Mouse (Mus musculus): ENCODE data around the gene Tcf25.
"Not testable (repeated sequence)": the region's sequence is repeated elsewhere in the genome, so short reads cannot be mapped to it uniquely, and the experiment has no call there.

DNA sequence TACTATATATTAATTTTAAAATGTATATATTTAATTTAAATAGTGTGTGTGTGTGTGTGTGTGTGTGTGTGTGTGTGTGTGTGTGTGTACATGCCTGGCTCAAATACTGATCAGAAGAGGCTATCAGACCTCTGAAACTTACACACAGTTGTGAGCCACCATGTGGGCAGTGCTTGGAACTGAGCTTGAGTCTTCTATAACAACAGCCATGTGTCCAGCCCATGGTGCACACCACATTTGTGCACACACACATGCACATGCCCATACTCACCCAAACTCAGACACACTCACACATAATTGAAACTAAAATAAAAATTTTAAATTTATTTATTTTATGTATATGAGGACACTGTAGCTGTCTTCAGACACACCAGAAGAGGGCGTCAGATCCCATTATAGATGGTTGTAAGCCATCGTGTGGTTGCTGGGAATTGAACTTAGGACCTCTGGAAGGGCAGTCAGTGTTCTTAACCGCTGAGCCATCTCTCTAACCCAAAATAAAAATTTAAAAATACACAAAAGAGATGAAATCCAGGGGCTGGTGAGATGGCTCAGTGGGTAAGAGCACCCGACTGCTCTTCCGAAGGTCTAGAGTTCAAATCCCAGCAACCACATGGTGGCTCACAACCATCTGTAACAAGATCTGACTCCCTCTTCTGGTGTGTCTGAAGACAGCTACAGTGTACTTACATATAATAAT lies 41.6 kb downstream of the Tcf25 start:
- TF ChIP-seq CTCF, EP300 (IDR thresholded peaks at IDR 0.05; ENCODE audit: low read depth): not testable (repeated sequence)
